Mouse (Mus musculus): Measurements from ENCODE around the gene Sh3bgrl3.
A peak's percentile ranks its signal among the peaks of the same experiment; 100 is the strongest.

The Sh3bgrl3 gene

GRCm38 (mm10) chr4:134110653-134111052 lies 17.9 kb downstream of the Sh3bgrl3 start:
- DNase-seq (ENCODE audit: low spot score) = no peak

GRCm38 (mm10) chr4:134108196-134108595 lies 20.4 kb downstream of the Sh3bgrl3 start:
- no peak for DNase-seq (ENCODE audit: low spot score)

- DNase-seq (ENCODE audit: low spot score) = no peak
Measured at GRCm38 (mm10) chr4:134107730-134108129, 20.9 kb downstream of the Sh3bgrl3 start.

- no peak for DNase-seq (ENCODE audit: low spot score)
Measured at GRCm38 (mm10) chr4:134106105-134106504, 22.5 kb downstream of the Sh3bgrl3 start.

GRCm38 (mm10) chr4:134102742-134103119 lies 25.9 kb downstream of the Sh3bgrl3 start:
- no peak for DNase-seq (ENCODE audit: low spot score)

- DNase-seq (ENCODE audit: low spot score) = peak; percentile 83
Measured at GRCm38 (mm10) chr4:134101979-134102741, 26.4 kb downstream of the Sh3bgrl3 start, which contains the start of gene Ubxn11. Gene Ubxn11 (plus strand): TSS chr4:134102570.

GRCm38 (mm10) chr4:134100245-134100644 lies 28.3 kb downstream of the Sh3bgrl3 start:
- no peak for DNase-seq (ENCODE audit: low spot score)

GRCm38 (mm10) chr4:134098628-134099027 lies 30.0 kb downstream of the Sh3bgrl3 start:
- DNase-seq (ENCODE audit: low spot score) = no peak

GRCm38 (mm10) chr4:134097015-134097608 lies 31.5 kb downstream of the Sh3bgrl3 start:
- DNase-seq (ENCODE audit: low spot score) = no peak

- no peak for DNase-seq (ENCODE audit: low spot score)
Measured at GRCm38 (mm10) chr4:134096120-134096519, 32.5 kb downstream of the Sh3bgrl3 start.

- DNase-seq (ENCODE audit: low spot score) = no peak
Measured at GRCm38 (mm10) chr4:134094923-134095547, 33.6 kb downstream of the Sh3bgrl3 start, which contains the start of gene Cd52. Gene Cd52 (minus strand): TSS chr4:134095082.

- DNase-seq (ENCODE audit: low spot score) = no peak
Measured at GRCm38 (mm10) chr4:134094004-134094564, 34.5 kb downstream of the Sh3bgrl3 start.

GRCm38 (mm10) chr4:134092382-134093288 lies 36.0 kb downstream of the Sh3bgrl3 start:
- peak; percentile 45 for DNase-seq (ENCODE audit: low spot score)

GRCm38 (mm10) chr4:134091225-134091529 lies 37.4 kb downstream of the Sh3bgrl3 start:
- no peak for DNase-seq (ENCODE audit: low spot score)

- DNase-seq (ENCODE audit: low spot score) = no peak
Measured at GRCm38 (mm10) chr4:134090521-134091224, 37.9 kb downstream of the Sh3bgrl3 start.

- no peak for DNase-seq (ENCODE audit: low spot score)
Measured at GRCm38 (mm10) chr4:134089029-134089428, 39.6 kb downstream of the Sh3bgrl3 start.

- peak; percentile 23 for DNase-seq (ENCODE audit: low spot score)
Measured at GRCm38 (mm10) chr4:134087412-134087811, 41.2 kb downstream of the Sh3bgrl3 start.

GRCm38 (mm10) chr4:134084999-134085398 lies 43.6 kb downstream of the Sh3bgrl3 start:
- DNase-seq (ENCODE audit: low spot score) = no peak

GRCm38 (mm10) chr4:134082460-134082859 lies 46.1 kb downstream of the Sh3bgrl3 start:
- DNase-seq (ENCODE audit: low spot score) = no peak

- peak; percentile 70 for DNase-seq (ENCODE audit: low spot score)
Measured at GRCm38 (mm10) chr4:134081730-134082386, 46.7 kb downstream of the Sh3bgrl3 start.

GRCm38 (mm10) chr4:134080674-134081073 lies 47.9 kb downstream of the Sh3bgrl3 start:
- DNase-seq (ENCODE audit: low spot score) = no peak
